Mouse (Mus musculus) G1E (cell line): ENCODE results near the gene Atg7.

Experiments used
- CTCF ChIP-seq: IDR thresholded peaks from 2 replicates; pipeline ENCODE4 v1.5.1; 2012; ENCODE audit warnings: low read depth, low read length, inconsistent platforms, mixed read lengths
- GATA1 ChIP-seq: IDR thresholded peaks from 2 replicates; pipeline ENCODE4 v1.6.1; 2012; ENCODE audit warnings: borderline replicate concordance, low read length, inconsistent platforms, mixed read lengths

GRCm38 (mm10) chr6:114895191-114895590, 252.3 kb downstream of the Atg7 start:
- TF ChIP-seq CTCF (no peak), GATA1 (no peak)
